Mouse (Mus musculus) CH12F3 (cell line): ENCODE measurements around the gene Fbxw11.

Experiments
- in situ Hi-C: fragments of 300-500 bp; cut with MboI; formaldehyde crosslinking; loops from 2 replicates; pipeline ENCODE4 v1.14.3; 2020; ENCODE audit warnings: low sequenced_read_pairs

The Fbxw11 gene

DNA sequence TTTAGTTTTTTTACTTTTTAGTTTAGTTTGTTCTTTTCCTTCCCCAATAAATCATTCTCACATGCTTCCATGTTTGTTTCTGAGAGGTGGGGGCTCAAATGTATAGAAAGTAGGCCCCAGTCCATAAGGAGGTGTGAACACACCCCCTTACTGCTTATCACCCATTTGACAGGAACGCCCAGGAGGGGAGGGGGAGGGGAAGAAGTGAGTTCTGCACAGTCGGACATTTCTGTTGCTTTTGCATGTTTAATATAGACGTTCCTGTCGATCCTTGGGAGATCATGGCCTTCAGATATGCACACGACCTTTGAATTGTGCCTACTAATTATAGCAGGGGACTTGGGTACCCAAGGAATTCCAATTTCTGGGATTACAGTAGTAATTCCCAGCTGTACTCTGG is 103.5 kb downstream of the Fbxw11 start:
- in situ Hi-C loops: no loop called here

DNA sequence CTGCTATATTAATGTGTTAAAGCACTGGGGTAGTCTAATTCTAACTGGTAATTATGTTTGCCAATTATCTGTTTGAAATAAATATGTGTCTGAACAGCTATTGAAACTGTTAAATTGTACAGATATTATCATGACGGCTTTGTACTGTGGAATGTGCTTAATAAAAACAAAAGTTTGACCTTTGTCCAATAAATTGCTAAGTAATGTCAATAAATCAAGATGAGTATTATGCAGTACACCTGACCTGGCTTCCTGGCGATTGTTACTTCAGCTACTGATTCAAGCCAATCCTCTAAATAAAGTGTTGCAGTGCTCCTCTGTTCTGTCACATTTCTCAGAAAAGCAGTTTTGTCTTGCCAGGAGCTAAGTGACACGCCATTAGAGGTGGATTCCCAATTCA is 104.0 kb downstream of the Fbxw11 start:
- in situ Hi-C loops: no loop called here

DNA sequence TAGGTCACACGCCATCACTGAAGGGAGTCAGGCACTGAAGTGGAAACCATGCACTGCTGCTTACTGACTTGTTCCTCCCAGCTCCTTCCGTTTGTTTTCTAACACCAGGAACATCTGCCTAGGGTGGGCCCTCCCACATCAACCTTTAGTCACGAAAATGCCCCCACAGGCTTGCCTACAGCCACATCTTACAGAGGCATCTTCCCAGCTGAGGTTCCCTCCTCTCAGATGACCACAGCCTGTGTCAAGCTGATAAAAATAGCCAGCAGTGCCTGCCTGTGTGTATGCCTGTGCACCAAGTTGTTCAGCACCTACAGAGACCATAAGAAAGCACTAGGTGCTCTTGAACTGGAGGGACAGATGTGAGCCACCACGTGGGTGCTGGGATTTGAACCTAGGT is 106.3 kb downstream of the Fbxw11 start:
- in situ Hi-C loops: no loop called here

DNA sequence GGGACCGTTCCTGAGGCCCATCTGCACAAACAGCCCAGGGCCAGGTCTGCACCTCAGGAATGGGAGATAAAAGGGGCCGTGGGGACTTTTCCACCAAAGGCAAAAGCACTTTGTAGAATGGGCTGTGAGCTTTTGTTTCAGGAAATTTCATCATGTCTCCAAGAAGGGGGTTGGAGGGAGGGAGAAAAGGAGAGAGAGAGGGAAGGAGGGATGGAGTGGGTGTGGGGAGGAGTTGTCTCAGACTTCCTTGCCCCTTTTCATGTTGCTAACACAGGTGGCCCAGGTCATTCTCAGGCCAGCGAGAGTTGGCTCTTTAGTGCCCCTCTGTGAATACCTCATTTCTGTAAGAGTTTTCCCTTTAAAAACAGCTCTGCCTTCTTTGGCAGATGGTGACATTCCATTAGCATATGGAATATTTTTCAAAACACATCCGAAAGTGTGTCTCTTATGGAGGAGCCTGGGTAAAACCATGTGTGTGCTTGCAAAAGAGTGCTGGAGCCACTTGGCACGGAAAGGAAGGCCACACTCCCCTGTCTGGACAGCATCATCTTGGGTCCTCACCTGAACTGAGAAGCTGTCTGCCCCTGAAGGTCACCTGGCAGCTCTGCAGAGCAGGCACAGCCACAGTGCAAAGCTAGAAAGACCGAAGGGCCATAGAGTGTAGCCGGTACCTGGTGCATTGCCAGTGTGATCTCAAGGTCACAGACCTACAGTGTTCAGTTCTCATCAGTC is 109.5 kb downstream of the Fbxw11 start:
- in situ Hi-C loops: no loop called here

DNA sequence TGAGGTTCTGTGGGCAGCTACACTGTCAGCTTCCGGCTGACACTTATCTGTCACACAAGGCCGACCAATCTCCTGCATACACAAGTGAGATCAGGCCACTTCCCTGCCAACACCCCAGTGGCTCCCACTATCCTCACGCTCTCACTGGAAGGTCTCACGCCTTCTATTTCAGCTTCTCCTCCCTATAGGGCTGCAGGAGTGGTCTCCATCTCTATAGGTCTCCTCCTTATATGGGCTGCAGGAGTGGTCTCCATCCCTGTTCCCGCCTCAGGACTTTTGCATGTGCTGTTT is 110.0 kb downstream of the Fbxw11 start:
- in situ Hi-C loops: no loop called here

DNA sequence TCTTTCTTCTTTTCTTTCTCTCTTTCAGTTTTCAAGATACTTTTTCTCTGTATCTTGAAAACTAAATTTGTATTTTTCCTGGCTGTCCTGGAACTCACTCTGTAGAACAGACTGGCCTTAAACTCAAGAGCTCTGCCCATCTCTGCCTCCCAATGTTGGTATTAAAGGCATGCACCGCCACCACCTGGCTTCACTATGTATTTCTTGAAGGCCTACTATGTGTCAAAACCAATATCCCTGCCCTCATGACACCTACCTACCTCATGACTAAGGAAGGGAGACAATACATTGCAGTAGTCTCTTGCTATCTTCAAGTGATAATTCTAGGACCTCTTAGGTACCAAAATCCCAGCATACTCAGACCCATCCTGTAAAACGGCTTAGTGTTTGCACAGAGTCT is 110.8 kb downstream of the Fbxw11 start:
- in situ Hi-C loops: no loop called here

DNA sequence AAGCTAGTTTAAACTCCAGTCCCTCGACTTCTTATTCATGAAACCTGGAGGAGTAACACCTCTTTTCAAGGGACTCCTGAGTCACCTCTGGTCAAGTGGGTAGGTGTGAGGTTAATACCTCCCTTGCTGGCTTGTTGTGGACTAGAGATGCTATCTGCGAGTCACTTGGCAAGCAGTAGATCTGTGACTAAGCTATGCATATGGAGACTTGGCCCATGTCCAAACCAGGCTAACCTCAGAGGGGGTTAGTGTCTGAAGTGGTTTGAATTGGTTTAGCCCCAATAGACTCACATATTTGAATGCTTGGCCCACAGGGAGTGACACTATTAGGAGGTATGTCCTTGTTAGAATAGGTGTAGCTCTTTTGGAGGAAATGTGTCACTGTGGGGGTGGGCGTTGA is 120.2 kb downstream of the Fbxw11 start:
- in situ Hi-C loops: no loop called here

DNA sequence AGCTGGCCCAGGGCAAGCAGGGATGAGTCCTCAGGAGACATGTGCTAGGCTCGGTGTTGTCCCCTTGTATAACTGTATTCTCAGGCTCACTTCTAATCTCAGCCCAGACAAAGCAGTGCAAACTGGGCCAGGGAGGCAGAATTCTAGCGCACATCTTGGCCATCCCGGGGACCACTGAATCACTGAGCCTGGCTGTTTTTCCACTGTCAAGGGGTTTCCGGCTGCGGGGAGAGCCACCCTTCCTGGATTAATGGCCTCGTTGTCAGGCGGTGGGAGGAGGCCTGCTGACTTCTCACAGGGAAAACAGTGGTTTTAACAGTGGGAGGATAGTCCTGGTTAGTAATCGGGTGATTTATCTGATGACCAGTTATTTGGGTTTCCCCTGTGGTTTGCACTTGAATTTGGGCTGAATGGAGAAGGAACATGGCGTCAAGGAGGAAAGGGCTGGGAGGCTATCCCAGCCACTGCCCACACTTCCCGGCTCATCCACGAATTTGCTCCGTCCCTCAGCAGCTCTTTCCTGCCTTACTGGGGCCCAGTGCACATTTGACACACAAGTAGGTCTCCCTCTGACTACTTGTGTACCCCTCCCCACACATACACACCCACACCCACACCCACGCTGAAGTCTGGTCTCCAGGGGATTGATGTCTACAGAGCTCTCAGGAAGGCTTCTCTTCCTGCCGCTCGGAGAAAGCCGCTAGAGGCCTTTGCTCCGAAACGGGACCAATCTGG is 125.1 kb downstream of the Fbxw11 start:
- in situ Hi-C loops: no loop called here

DNA sequence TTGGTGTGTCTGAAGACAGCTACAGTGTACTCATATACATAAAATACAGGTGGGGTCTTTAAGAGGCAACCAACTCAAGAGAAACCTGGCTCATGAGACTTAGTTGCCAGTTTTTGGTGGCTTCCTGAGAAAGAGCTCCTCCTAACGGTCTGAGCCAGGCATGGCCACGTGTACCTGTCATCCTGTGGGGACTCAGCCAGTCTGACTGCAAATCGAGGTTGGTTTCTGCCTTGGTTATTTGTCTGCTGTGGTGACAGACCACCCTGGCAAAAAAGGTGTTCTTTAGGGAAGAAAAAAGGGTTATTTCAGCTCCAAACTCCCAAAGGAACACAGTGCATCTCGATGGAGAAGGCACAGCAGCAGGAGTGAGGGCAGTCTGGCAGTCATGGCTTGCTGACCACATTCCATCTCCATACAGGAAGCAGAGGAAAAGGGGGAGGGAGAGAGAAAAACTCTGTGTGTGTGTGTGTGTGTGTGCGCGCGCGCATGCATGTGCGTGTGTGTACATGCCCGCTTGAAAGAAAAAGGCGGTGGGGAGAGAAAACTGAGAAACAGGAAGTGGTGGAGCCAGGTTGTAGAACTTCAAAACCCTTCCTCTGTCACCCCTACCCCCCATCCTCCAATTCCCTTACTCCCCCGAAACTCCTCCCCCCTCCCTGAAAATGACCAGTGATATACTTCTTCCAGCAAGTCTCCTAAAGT is 126.3 kb downstream of the Fbxw11 start:
- in situ Hi-C loops: no loop called here

DNA sequence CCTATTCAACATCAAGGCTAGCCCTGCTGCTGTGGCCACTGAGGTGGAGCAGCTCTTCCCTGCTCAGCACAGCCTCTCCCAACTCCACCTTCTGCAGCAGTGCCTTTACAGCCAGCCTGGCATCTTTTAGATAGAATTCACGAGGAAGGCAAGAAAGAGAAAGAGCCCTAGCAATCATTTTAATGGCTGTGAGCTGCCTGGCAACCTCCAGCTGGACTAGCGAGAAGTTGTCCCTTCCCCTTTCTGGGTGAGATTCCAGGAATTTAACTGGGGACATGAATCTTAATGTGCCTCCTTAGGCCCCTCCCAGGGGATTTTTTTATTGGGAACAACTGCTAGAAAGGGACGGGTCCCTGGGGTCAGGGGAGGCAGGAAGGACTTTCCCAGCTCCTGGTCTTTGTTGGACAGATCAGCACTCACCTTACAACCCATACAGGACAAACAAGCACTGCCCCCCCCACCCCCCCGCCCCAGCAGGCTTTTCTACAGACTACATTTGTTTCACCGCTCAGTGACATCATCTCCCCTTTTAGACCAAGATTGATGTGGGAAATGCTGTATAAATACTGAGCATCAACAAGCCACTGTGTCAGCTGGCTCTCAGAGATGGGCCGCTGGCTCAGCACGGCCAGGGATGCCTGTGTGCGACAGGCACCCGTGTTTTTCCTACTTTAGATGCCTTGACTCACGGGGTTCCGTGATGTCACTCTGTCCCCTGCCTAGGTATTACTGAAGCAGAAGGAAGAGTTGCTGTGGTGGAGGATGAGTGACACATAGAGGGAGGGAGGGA is 138.4 kb downstream of the Fbxw11 start:
- in situ Hi-C loops: no loop called here

DNA sequence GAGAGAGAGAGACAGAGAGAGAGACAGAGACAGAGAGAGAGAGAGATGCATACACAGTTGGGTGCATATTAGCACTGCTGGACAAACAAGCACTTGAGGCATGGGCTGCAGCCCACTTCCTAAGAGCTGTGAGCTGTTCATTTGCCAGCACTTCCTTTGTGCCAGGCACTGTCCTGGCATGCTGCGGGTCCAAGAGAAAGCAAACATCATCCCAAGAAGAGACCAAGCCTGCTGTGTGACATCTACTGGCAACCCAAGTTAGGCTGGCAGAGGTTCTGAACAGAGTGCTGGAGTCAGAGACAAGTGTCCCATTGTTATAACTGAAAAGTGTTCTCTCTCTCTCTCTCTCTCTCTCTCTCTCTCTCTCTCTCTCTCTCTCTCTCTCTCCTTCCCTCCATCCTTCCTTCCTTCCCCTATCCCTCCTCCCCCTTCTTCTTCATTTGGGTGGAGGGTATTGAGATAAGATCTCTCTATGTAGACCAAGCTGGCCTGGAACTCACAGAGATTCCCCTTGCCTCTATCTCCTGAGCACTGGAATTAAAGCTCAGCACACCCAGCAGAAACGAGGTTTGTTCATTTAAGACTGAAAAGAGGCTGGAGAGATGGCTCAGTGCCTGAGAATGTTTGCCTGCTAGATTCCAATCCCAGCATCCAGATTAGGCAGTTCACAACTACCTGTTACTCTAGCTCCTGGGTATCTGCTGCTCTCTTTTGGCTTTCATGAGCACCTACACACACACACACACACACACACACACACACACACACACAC is 139.3 kb downstream of the Fbxw11 start:
- in situ Hi-C loops: no loop called here

DNA sequence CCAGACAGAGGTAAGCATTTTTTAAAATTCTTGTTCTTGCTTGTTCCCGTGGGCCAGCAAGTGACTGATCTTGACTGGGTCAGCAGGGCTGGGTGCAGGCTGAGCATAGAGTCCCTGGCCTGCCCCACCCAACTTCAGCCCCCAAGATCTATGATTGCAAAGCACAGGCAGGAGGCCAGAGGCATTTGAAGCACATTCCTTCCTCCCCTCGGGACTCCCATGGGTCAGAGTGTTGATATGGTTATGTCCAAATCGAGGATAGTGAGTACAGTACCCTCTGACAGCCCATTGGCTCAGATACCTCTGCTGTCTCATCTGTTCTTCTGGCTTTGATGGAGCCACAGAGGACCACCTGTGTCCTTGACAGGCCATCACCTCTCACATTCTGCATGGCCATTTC is 140.2 kb downstream of the Fbxw11 start:
- in situ Hi-C loops: no loop called here

DNA sequence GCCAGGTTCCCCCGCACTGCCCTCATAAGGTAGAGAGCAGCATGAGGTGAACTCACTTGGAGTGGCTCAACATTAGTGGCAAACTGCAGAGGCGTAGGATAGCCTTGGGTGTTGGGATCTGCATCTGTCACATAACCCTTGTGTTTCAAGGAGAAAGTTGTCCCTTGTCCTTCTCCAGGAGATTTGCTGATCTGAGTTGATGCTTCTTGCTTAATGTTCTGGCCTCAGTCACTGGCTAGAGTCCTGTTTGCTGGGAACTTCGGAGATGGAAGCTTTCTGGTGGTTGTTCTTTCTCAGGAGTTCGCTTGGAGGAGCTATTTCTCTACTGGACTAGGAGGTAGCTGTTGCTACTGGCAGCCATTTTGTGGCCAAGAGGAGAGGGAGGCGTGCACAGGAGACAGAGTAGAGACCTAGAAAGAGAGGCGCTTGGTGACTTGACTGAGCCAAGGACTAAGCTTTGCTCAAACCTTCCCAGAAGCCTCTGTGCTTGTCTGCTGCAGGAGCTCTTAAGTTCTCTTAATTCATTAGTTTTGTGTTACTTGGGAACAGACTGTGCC is 143.1 kb downstream of the Fbxw11 start:
- in situ Hi-C loops: no loop called here

DNA sequence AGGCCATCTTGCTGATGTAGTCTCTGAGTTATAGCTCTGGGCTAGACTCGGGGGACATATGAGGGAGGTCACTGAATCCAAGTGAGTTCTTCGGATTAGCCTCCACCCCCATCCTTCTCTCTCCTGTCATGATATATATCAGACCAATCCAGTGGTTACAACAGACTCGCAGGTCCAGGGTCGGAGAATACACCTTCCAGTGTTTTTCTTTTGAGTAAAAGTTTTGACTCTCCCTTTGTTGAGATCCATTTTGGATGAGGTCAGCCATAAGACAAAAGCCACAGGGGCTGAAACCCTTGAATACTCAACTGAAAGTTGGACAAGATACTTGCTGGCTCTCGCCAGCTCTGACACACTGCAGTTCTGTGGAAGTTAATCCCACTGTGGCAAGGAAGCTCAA is 143.7 kb downstream of the Fbxw11 start:
- in situ Hi-C loops: no loop called here

DNA sequence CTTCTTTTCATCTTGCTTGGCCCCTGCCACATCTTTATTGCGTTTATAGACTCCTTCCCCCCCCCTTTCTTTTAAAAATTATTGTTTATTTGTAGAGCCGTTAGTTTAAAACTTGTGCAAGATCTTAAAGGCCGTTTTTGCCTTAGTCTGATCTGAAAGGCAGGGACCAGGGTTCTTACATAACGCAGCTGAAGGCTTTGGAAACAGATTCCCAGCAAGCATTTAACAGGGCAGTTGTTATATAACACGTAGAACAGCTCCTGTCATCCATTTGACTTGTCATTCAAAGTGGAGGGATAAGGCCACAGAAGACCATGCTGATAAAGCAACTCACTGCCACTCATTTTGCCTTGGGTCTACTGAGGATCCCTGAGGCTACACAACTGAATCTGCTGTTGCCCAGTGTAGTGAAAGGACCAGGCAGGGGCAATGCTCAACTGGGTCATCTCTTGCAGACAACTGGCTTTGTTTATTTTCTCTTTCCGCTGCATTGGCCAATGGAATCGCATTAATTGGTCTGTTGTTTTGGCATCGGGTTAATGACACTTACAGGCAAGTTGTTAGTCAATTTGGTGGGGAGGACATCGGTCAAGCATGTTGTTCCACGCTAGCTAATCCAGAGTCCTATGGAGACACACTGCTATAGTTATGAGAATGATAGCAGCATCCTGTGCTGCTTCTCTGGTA is 152.4 kb downstream of the Fbxw11 start:
- in situ Hi-C loops: no loop called here
